Mouse (Mus musculus) limb, embryonic 14.5 days (tissue): ENCODE results near the gene Wdr19. TPM values are rescaled to one million over a fixed set of nuclear protein-coding genes. Genes with fewer than 3 reads are reported as not detected.

Experiments used
- ATAC-seq: fragments of 200-750 bp; cut with Nextera tagmentation; 2 replicates; pipeline ENCODE4 v1.8.0; 2017; ENCODE audit warnings: low read depth, moderate number of reproducible peaks, moderate TSS enrichment; ENCODE audit not compliant: low FRiP score
- DNase-seq: peaks from one replicate; pipeline ENCODE4 v3.0.0-alpha.2; 2015; ENCODE audit warnings: low spot score
- H3K27ac ChIP-seq: fragments of 300-500 bp; sonication (generic); replicated peaks from 2 replicates; pipeline ENCODE4 v1.5.1; 2014; ENCODE audit warnings: low read depth, mild to moderate bottlenecking, low read length, moderate library complexity, mixed read lengths
- H3K27me3 ChIP-seq: fragments of 300-500 bp; sonication (generic); 2 replicates; pipeline ENCODE4 v1.6.1; 2014; ENCODE audit warnings: low read length, mixed read lengths; ENCODE audit not compliant: control insufficient read depth, insufficient read depth
- H3K36me3 ChIP-seq: fragments of 300-500 bp; sonication (generic); 2 replicates; pipeline ENCODE4 v1.6.1; 2014; ENCODE audit warnings: mild to moderate bottlenecking, low read length, moderate library complexity, mixed read lengths; ENCODE audit not compliant: control insufficient read depth, insufficient read depth
- H3K4me1 ChIP-seq: fragments of 300-500 bp; sonication (generic); 2 replicates; pipeline ENCODE4 v1.6.1; 2014; ENCODE audit warnings: antibody characterized with exemption, low read length, mixed read lengths; ENCODE audit not compliant: control insufficient read depth, insufficient read depth
- H3K4me2 ChIP-seq: fragments of 300-500 bp; sonication (generic); replicated peaks from 2 replicates; pipeline ENCODE4 v1.6.1; 2014; ENCODE audit warnings: low read depth, mild to moderate bottlenecking, low read length, moderate library complexity; ENCODE audit not compliant: severe bottlenecking
- H3K4me3 ChIP-seq: fragments of 300-500 bp; sonication (generic); replicated peaks from 2 replicates; pipeline ENCODE4 v1.5.1; 2014; ENCODE audit warnings: low read length
- H3K9ac ChIP-seq: fragments of 300-500 bp; sonication (generic); 2 replicates; pipeline ENCODE4 v1.6.1; 2014; ENCODE audit warnings: mild to moderate bottlenecking, low read depth, low read length, moderate library complexity; ENCODE audit not compliant: severe bottlenecking
- H3K9me3 ChIP-seq: fragments of 300-500 bp; sonication (generic); 2 replicates; pipeline ENCODE4 v1.6.1; 2016; ENCODE audit warnings: low read length; ENCODE audit not compliant: control insufficient read depth
- POLR2A ChIP-seq: fragments of 200-500 bp; IDR thresholded peaks from 2 replicates; pipeline ENCODE4 v1.8.0; 2012; ENCODE audit warnings: inconsistent platforms, mild to moderate bottlenecking, moderate library complexity, borderline replicate concordance; ENCODE audit not compliant: insufficient read depth, insufficient read length; ENCODE audit errors: extremely low read depth
- WGBS: fragments of 180-500 bp; shearing (Covaris S2); extraction: QIAGEN DNeasy Blood & Tissue Kit; methylation state at CpG from one replicate; pipeline ENCODE4 v1.1.7; 2014; 5-methylcytosine and 5-hydroxymethylcytosine counted together
- polyA plus RNA-seq, 2 experiments: library from polyadenylated mRNA; depleted of rRNA in 1 of 2; stranded (reverse) in 1 of 2; unstranded in 1 of 2; fragments of >200 nt; fragmentation: Nextera tagmentation in 1 of 2; extraction: Ambion mirVana in 1 of 2; gene quantifications; 2 replicates each; pipeline versions ENCODE4 v1.2.1 to v1.2.3; 2012 to 2014

Wdr19 gene
- polyA plus RNA-seq, 2 experiments: 8.4 to 12.4 TPM

- Histone ChIP-seq H3K9me3 (no peaks in the 10 kb centered on the region), H3K27me3 (no peaks in the 10 kb centered on the region), H3K4me1 (peaks cover 5% of the 10 kb centered on the region; the same call in 1 of the 2 replicates), H3K27ac (no peak overlapping the region), H3K4me3 (no peak overlapping the region), H3K36me3 (peaks cover 9% of the 10 kb centered on the region; the same call in 1 of the 2 replicates), H3K9ac (no peak overlapping the region), H3K4me2 (no peak overlapping the region)
- DNase-seq (no peak), ATAC-seq (no peak)
- TF ChIP-seq POLR2A: no peak
- 76% methylated on average over 2 of the region's 2 CpGs for WGBS
These were observed 5.2 kb downstream of the Wdr19 start for GRCm38 (mm10) chr5:65204726-65205125.

DNA sequence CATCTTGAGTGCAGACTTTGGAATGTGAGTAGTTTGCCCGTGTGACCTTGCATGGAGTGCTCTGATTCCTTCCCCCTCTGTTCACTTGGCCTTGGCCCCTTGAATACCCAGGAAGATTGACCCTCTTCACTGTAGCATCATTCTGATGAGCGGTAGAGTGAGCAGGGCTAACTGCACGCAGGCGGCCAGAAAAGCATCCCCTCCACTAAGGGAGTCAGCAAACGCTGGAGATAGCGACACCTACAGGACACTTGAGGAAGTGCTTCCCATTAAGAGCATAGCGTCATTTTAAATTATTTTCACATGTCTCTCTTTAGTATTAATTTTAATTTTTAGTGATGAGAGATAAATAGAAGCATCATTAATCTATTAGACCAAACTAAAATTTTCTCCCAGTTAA is 13.8 kb downstream of the Wdr19 start:
- 23% methylated on average over 7 of the region's 7 CpGs for WGBS

DNA sequence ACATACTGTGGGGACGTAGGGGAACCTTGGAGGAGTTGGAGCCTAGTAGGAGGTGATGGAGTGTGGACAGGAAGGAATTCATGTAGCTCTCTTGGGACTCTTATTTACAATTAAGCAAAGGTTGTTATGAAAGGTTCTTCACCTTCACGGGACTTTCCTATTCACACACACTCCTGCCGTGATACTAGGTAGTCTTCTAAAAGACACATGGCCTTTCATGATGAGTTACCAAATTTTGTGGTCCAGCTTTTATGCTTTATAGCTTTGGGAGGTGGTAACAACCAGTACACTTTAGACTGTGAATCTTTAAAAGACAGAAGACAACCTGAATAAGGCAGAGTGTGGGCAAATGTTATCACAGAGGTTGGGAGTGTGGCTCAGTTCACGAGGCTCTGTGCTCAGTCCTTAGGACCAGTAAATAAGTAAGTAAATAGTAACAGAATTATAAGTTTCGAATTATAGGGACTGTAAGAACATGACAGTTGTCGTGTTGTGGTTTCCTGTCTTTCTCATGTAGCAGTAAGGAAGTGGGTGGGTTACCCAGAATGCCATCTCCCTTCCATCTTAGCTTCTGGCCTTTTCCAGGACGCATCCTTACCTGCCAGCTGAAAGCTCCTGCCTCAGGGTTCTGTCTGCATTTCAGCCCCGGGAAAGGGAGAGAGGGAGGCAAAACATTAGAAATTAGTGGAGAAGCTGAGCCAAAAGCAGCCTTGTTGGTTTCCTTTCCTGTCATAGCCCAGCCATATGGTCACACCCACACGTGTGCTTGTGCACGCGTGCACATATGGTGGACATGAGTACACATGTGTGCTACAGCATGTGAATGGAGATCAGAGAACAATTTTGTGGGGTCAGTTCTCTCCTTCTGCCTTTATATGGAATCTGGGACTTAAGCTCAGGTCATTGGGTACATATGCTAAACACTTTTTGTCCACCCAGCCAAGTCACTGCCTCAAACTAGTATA is 18.1 kb downstream of the Wdr19 start:
- H3K4me2 ChIP-seq: no peak overlapping the region
- no peak overlapping the region for H3K4me3 ChIP-seq
- TF ChIP-seq POLR2A: no peak
- no peak overlapping the region for H3K9ac ChIP-seq
- H3K27ac ChIP-seq: no peak overlapping the region
- DNase-seq (no peak), ATAC-seq (no peak)
- 0 out of 2 replicates have a peak, but pooled peaks cover 6% of the 10 kb centered on the region for H3K36me3 ChIP-seq
- H3K4me1 ChIP-seq: no peaks in the 10 kb centered on the region
- no peaks in the 10 kb centered on the region for H3K27me3 ChIP-seq
- WGBS: 87% methylated on average over 11 of the region's 11 CpGs
- no peaks in the 10 kb centered on the region for H3K9me3 ChIP-seq

More for the DNA sequence above, 13.8 kb downstream of the Wdr19 start:
- no peak overlapping the region for H3K9ac ChIP-seq
- H3K27me3 ChIP-seq: no peaks in the 10 kb centered on the region
- H3K36me3 ChIP-seq: no peaks in the 10 kb centered on the region
- no peak overlapping the region for H3K27ac ChIP-seq
- H3K4me1 ChIP-seq: no peaks in the 10 kb centered on the region
- H3K9me3 ChIP-seq: no peaks in the 10 kb centered on the region
- H3K4me2 ChIP-seq: no peak overlapping the region
- DNase-seq (no peak), ATAC-seq (no peak)
- TF ChIP-seq POLR2A: no peak
- H3K4me3 ChIP-seq: no peak overlapping the region

- H3K9ac ChIP-seq: no peak overlapping the region
- no peaks in the 10 kb centered on the region for H3K4me1 ChIP-seq
- DNase-seq (no peak), ATAC-seq (no peak)
- no peak for TF ChIP-seq POLR2A
- 69% methylated on average over 7 of the region's 7 CpGs for WGBS
- H3K36me3 ChIP-seq: peaks cover 14% of the 10 kb centered on the region
- H3K27me3 ChIP-seq: no peaks in the 10 kb centered on the region
- H3K27ac ChIP-seq: no peak overlapping the region
- H3K9me3 ChIP-seq: no peaks in the 10 kb centered on the region
- no peak overlapping the region for H3K4me3 ChIP-seq
- H3K4me2 ChIP-seq: no peak overlapping the region
These were observed 21.5 kb downstream of the Wdr19 start for GRCm38 (mm10) chr5:65221037-65221436.

- Histone ChIP-seq H3K4me1 (no peaks in the 10 kb centered on the region), H3K27me3 (no peaks in the 10 kb centered on the region), H3K4me3 (no peak overlapping the region), H3K27ac (no peak overlapping the region), H3K9me3 (no peaks in the 10 kb centered on the region), H3K4me2 (no peak overlapping the region), H3K9ac (no peak overlapping the region), H3K36me3 (peaks cover 23% of the 10 kb centered on the region)
- no peak for ATAC-seq
- no peak for DNase-seq
- 91% methylated on average over 5 of the region's 5 CpGs for WGBS
- TF ChIP-seq POLR2A: no peak
These were observed 24.6 kb downstream of the Wdr19 start for GRCm38 (mm10) chr5:65224056-65224455.
